Mouse (Mus musculus) neural tube, embryonic 10.5 days (tissue): ENCODE measurements around the gene Mad1l1.

Experiments used
- DNase-seq: peaks from one replicate; pipeline ENCODE4 v3.0.0-alpha.2; 2017; ENCODE audit warnings: low spot score; ENCODE audit errors: extremely low spot score

The Mad1l1 gene

GRCm38 (mm10) chr5:140263754-140264749, 57.3 kb downstream of the Mad1l1 start:
- peak; percentile 39 for DNase-seq

GRCm38 (mm10) chr5:140262401-140262800, 59.0 kb downstream of the Mad1l1 start:
- no peak for DNase-seq

GRCm38 (mm10) chr5:140261313-140261712, 60.0 kb downstream of the Mad1l1 start:
- DNase-seq = no peak

- no peak for DNase-seq
Measured at GRCm38 (mm10) chr5:140258633-140259032, 62.7 kb downstream of the Mad1l1 start.

- DNase-seq = no peak
Measured at GRCm38 (mm10) chr5:140258035-140258434, 63.3 kb downstream of the Mad1l1 start.

- no peak for DNase-seq
Measured at GRCm38 (mm10) chr5:140257439-140257838, 63.9 kb downstream of the Mad1l1 start.

- no peak for DNase-seq
Measured at GRCm38 (mm10) chr5:140256685-140257084, 64.7 kb downstream of the Mad1l1 start.

GRCm38 (mm10) chr5:140255265-140255664, 66.1 kb downstream of the Mad1l1 start:
- no peak for DNase-seq

- no peak for DNase-seq
Measured at GRCm38 (mm10) chr5:140254656-140255055, 66.7 kb downstream of the Mad1l1 start.

- no peak for DNase-seq
Measured at GRCm38 (mm10) chr5:140251989-140252388, 69.4 kb downstream of the Mad1l1 start.

GRCm38 (mm10) chr5:140250370-140250769, 71.0 kb downstream of the Mad1l1 start:
- no peak for DNase-seq

GRCm38 (mm10) chr5:140249359-140250062, 71.8 kb downstream of the Mad1l1 start:
- no peak for DNase-seq

GRCm38 (mm10) chr5:140248101-140248500, 73.3 kb downstream of the Mad1l1 start:
- no peak for DNase-seq

GRCm38 (mm10) chr5:140240235-140240634, 81.1 kb downstream of the Mad1l1 start:
- DNase-seq = no peak

GRCm38 (mm10) chr5:140238880-140239279, 82.5 kb downstream of the Mad1l1 start:
- DNase-seq = no peak

- no peak for DNase-seq
Measured at GRCm38 (mm10) chr5:140230818-140231217, 90.5 kb downstream of the Mad1l1 start.

GRCm38 (mm10) chr5:140228306-140228705, 93.0 kb downstream of the Mad1l1 start:
- no peak for DNase-seq

GRCm38 (mm10) chr5:140226871-140227270, 94.5 kb downstream of the Mad1l1 start:
- no peak for DNase-seq

GRCm38 (mm10) chr5:140225881-140226280, 95.5 kb downstream of the Mad1l1 start:
- DNase-seq = no peak

GRCm38 (mm10) chr5:140225103-140225502, 96.2 kb downstream of the Mad1l1 start:
- no peak for DNase-seq

GRCm38 (mm10) chr5:140223070-140224053, 98.0 kb downstream of the Mad1l1 start:
- no peak for DNase-seq
